In genomic region chr6:15625910-15626564, GRCm38 (mm10) we compare ENCODE assay signal across 11 mouse cellular contexts.
DNase-seq lines count a peak whose midpoint lies in the region; ATAC-seq lines count a peak whose summit lies in the region.
"Had no signal": no experiment of that assay in that cellular context is flagged by ENCODE, and none has a peak within 500 bp of the region (broad histone marks: within the 10 kb centered on the region; RNA-seq: fewer than 3 reads in every experiment).

No protein-coding gene starts in this region.

- peak; percentile 17 for DNase-seq in kidney, adult 9 months
- no peak for DNase-seq in kidney, postnatal 14 days
- peak; percentile 60 for DNase-seq in CD4-positive, CD25-positive, alpha-beta regulatory T cell, adult 2 months (ENCODE audit: low read depth, low spot score)
- DNase-seq in testis, postnatal 14 days (ENCODE audit: low spot score), result no peak
- DNase-seq in layer of hippocampus, adult 18-20 months (ENCODE audit: low spot score in 2 of 2), result no peak
- DNase-seq: cerebellum, adult 11-12 months; gastrocnemius, postnatal 25 days had no signal

- peak; percentile 89 to 94 for ATAC-seq in hematopoietic stem cell, adult 5-6 weeks (replicated peaks in 1 of 2; ENCODE audit: insufficient read depth in 1 of 2, low FRiP score in 2 of 2, low TSS enrichment in 1 of 2, low read depth in 1 of 2, poor library complexity in 2 of 2, severe bottlenecking in 2 of 2)
- peak; percentile 71; the same call in 1 of the 2 replicates for ATAC-seq in neutrophil, adult 5-6 weeks (ENCODE audit: extremely low read depth, insufficient number of reproducible peaks, low FRiP score, poor library complexity, severe bottlenecking)
- ATAC-seq: forebrain, embryonic 16.5 days; midbrain, embryonic 13.5 days had no signal

Comparison
In these comparisons a context has a peak if more than half of its experiments do, and no peak if none do; other contexts are left out.
1. DNase-seq: peak in kidney, adult 9 months (single experiment) and CD4-positive, CD25-positive, alpha-beta regulatory T cell, adult 2 months (single experiment); none in kidney, postnatal 14 days (single experiment), testis, postnatal 14 days (single experiment) and layer of hippocampus, adult 18-20 months (0 of 2).